Mouse (Mus musculus) urinary bladder, adult 18-20 months (tissue): Measurements from ENCODE around the gene Anks1b.
A peak's percentile ranks its signal among the peaks of the same experiment; 100 is the strongest.

Experiments
- DNase-seq, 2 experiments: peaks; one replicate each; pipeline ENCODE4 v3.0.0; 2022; ENCODE audit warnings: low spot score in 2 of 2, mixed read lengths in 2 of 2

The Anks1b gene

GRCm38 (mm10) chr10:90666746-90667145 is 793.4 kb downstream of the Anks1b start:
- no peak for DNase-seq

GRCm38 (mm10) chr10:90670291-90670690 is 797.0 kb downstream of the Anks1b start:
- DNase-seq = no peak

GRCm38 (mm10) chr10:90672135-90672534 is 798.8 kb downstream of the Anks1b start:
- DNase-seq = no peak

- DNase-seq = no peak
Observed at GRCm38 (mm10) chr10:90674362-90674761, 801.1 kb downstream of the Anks1b start.

GRCm38 (mm10) chr10:90677421-90677820 is 804.1 kb downstream of the Anks1b start:
- no peak for DNase-seq

GRCm38 (mm10) chr10:90679713-90680470 is 806.6 kb downstream of the Anks1b start:
- no peak for DNase-seq

- DNase-seq = no peak
Observed at GRCm38 (mm10) chr10:90683813-90684212, 810.5 kb downstream of the Anks1b start.

GRCm38 (mm10) chr10:90685367-90685766 is 812.1 kb downstream of the Anks1b start:
- no peak for DNase-seq

GRCm38 (mm10) chr10:90688153-90688552 is 814.8 kb downstream of the Anks1b start:
- no peak for DNase-seq

GRCm38 (mm10) chr10:90688696-90689252 is 815.5 kb downstream of the Anks1b start:
- no peak for DNase-seq

- DNase-seq = peak; percentile 11 to 41
Observed at GRCm38 (mm10) chr10:90689854-90690513, 816.7 kb downstream of the Anks1b start.

GRCm38 (mm10) chr10:90696687-90697086 is 823.4 kb downstream of the Anks1b start:
- no peak for DNase-seq

- no peak for DNase-seq
Observed at GRCm38 (mm10) chr10:90697413-90697812, 824.1 kb downstream of the Anks1b start.

GRCm38 (mm10) chr10:90699211-90699610 is 825.9 kb downstream of the Anks1b start:
- DNase-seq = no peak

- no peak for DNase-seq
Observed at GRCm38 (mm10) chr10:90704602-90705001, 831.3 kb downstream of the Anks1b start.

GRCm38 (mm10) chr10:90708822-90709601 is 835.7 kb downstream of the Anks1b start:
- DNase-seq = no peak

- no peak for DNase-seq
Observed at GRCm38 (mm10) chr10:90709602-90709931, 836.3 kb downstream of the Anks1b start.

GRCm38 (mm10) chr10:90717961-90718360 is 844.7 kb downstream of the Anks1b start:
- DNase-seq = no peak

GRCm38 (mm10) chr10:90718684-90719083 is 845.4 kb downstream of the Anks1b start:
- DNase-seq = no peak

GRCm38 (mm10) chr10:90719996-90720395 is 846.7 kb downstream of the Anks1b start:
- no peak for DNase-seq

GRCm38 (mm10) chr10:90723071-90723494 is 849.8 kb downstream of the Anks1b start:
- no peak for DNase-seq

GRCm38 (mm10) chr10:90723941-90724341 is 850.6 kb downstream of the Anks1b start:
- no peak for DNase-seq
